Mouse (Mus musculus): ENCODE data around the gene Adamts3.

- no peak for TF ChIP-seq TAL1 (IDR thresholded peaks at IDR 0.05; ENCODE audit: low read length)
- no peak for TF ChIP-seq GATA1 (IDR thresholded peaks at IDR 0.05; ENCODE audit: low read length)
Observed at GRCm38 (mm10) chr5:89844354-89844753, 38.8 kb downstream of the Adamts3 start.
